Mouse (Mus musculus) kidney, embryonic 15.5 days (tissue): ENCODE data around the gene Map3k4. TPM values are rescaled to one million over a fixed set of nuclear protein-coding genes. Genes with fewer than 3 reads are reported as not detected.

ENCODE experiments used
- ATAC-seq: fragments of 200-750 bp; cut with Nextera tagmentation; replicated peaks from 2 replicates; pipeline ENCODE4 v1.8.0; 2017; ENCODE audit warnings: moderate TSS enrichment; ENCODE audit not compliant: low FRiP score
- H3K27ac ChIP-seq: fragments of 300-500 bp; sonication (generic); 2 replicates; pipeline ENCODE4 v1.5.1; 2015; ENCODE audit warnings: mild to moderate bottlenecking, inconsistent platforms
- H3K27me3 ChIP-seq: fragments of 300-500 bp; sonication (generic); 2 replicates; pipeline ENCODE4 v1.6.1; 2015; ENCODE audit warnings: inconsistent platforms
- H3K36me3 ChIP-seq: fragments of 300-500 bp; sonication (generic); 2 replicates; pipeline ENCODE4 v1.6.1; 2015; ENCODE audit warnings: inconsistent platforms
- H3K4me1 ChIP-seq: fragments of 300-500 bp; sonication (generic); 2 replicates; pipeline ENCODE4 v1.6.1; 2015; ENCODE audit warnings: inconsistent platforms
- H3K4me2 ChIP-seq: fragments of 300-500 bp; sonication (generic); 2 replicates; pipeline ENCODE4 v1.6.1; 2015; ENCODE audit warnings: moderate library complexity, mild to moderate bottlenecking, inconsistent platforms
- H3K4me3 ChIP-seq: fragments of 300-500 bp; sonication (generic); replicated peaks from 2 replicates; pipeline ENCODE4 v1.5.1; 2015; ENCODE audit warnings: mild to moderate bottlenecking, inconsistent platforms
- H3K9ac ChIP-seq: fragments of 300-500 bp; sonication (generic); 2 replicates; pipeline ENCODE4 v1.6.1; 2015; ENCODE audit warnings: mild to moderate bottlenecking, inconsistent platforms
- H3K9me3 ChIP-seq: fragments of 300-500 bp; sonication (generic); replicated peaks from 2 replicates; pipeline ENCODE4 v1.6.1; 2016; ENCODE audit warnings: inconsistent platforms
- WGBS: fragments of 180-500 bp; shearing (Covaris S2); methylation state at CpG from one replicate; pipeline ENCODE4 v1.1.7; 2015; ENCODE audit warnings: mixed read lengths; 5-methylcytosine and 5-hydroxymethylcytosine counted together
- polyA plus RNA-seq: library from polyadenylated mRNA; unstranded; fragments of >200 nt; fragmentation: Nextera tagmentation; extraction: Ambion mirVana; gene quantifications from 2 replicates; pipeline ENCODE4 v1.2.1, GENCODE M21; 2015

Map3k4 gene
- polyA plus RNA-seq, 1 experiment from 2014 or later = 50.2 TPM

GRCm38 (mm10) chr17:12335115-12335514 is 16.5 kb upstream of the Map3k4 start:
- H3K27ac ChIP-seq = no peak overlapping the region
- H3K36me3 ChIP-seq = no peaks in the 10 kb centered on the region
- no peak overlapping the region for H3K4me2 ChIP-seq
- WGBS = 67% methylated on average over 6 of the region's 6 CpGs
- H3K27me3 ChIP-seq = no peaks in the 10 kb centered on the region
- no peak for ATAC-seq
- H3K4me1 ChIP-seq = no peaks in the 10 kb centered on the region
- no peak overlapping the region for H3K9ac ChIP-seq
- no peak overlapping the region for H3K4me3 ChIP-seq
- H3K9me3 ChIP-seq = no peaks in the 10 kb centered on the region

- no peaks in the 10 kb centered on the region for H3K9me3 ChIP-seq
- H3K4me3 ChIP-seq = no peak overlapping the region
- peaks cover 21% of the 10 kb centered on the region for H3K4me1 ChIP-seq
- H3K27ac ChIP-seq = peak overlapping the region; percentile 52
- H3K9ac ChIP-seq = no peak overlapping the region
- no peaks in the 10 kb centered on the region for H3K36me3 ChIP-seq
- no peaks in the 10 kb centered on the region for H3K27me3 ChIP-seq
- WGBS = 8% methylated on average over 14 of the region's 14 CpGs
- H3K4me2 ChIP-seq = peak overlapping the region; percentile 40
- peak; percentile 86 for ATAC-seq
Observed at GRCm38 (mm10) chr17:12327847-12328518, 9.4 kb upstream of the Map3k4 start.

GRCm38 (mm10) chr17:12319786-12320185 is 1.2 kb upstream of the Map3k4 start:
- no peak overlapping the region for H3K4me2 ChIP-seq
- H3K27me3 ChIP-seq = no peaks in the 10 kb centered on the region
- H3K9ac ChIP-seq = no peak overlapping the region
- no peaks in the 10 kb centered on the region for H3K36me3 ChIP-seq
- no peak overlapping the region for H3K27ac ChIP-seq
- WGBS = 80% methylated on average over 7 of the region's 7 CpGs
- H3K4me1 ChIP-seq = peaks cover 29% of the 10 kb centered on the region
- no peak overlapping the region for H3K4me3 ChIP-seq
- no peaks in the 10 kb centered on the region for H3K9me3 ChIP-seq
- ATAC-seq = no peak

GRCm38 (mm10) chr17:12317954-12318651 is 493 bp downstream of the Map3k4 start:
- Histone ChIP-seq H3K36me3 (no peaks in the 10 kb centered on the region), H3K4me2 (peak overlapping the region; percentile 75), H3K27ac (peak overlapping the region; percentile 97), H3K27me3 (no peaks in the 10 kb centered on the region), H3K4me1 (peaks cover 37% of the 10 kb centered on the region), H3K9me3 (no peaks in the 10 kb centered on the region), H3K9ac (peak overlapping the region; percentile 95), H3K4me3 (peak overlapping the region; percentile 90)
- WGBS = under 1% methylated on average over 48 of the region's 59 CpGs
- peak; percentile 84 for ATAC-seq

DNA sequence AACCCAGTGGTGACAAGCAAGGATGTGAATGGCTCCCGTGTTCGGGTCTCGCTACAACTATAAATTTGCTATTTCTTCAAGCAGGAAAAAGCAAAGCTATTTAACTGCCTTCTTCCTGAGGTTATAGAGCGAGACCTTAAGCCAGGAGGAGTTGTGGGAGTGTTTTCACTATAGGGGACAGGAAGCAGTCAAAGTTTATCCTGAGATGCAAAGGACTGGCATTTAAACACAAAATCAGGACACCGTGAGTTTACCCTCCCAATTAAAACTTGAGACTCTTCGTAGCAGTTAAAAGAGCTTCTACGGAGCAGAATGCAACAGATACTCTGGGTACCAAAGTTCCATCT is 1.0 kb downstream of the Map3k4 start:
- peaks cover 36% of the 10 kb centered on the region for H3K4me1 ChIP-seq
- H3K27ac ChIP-seq = peak overlapping the region; percentile 97
- ATAC-seq = no peak
- H3K36me3 ChIP-seq = no peaks in the 10 kb centered on the region
- H3K9ac ChIP-seq = peak overlapping the region; percentile 95
- H3K4me3 ChIP-seq = peak overlapping the region; percentile 90
- WGBS = 2% methylated on average over 7 of the region's 7 CpGs
- H3K27me3 ChIP-seq = no peaks in the 10 kb centered on the region
- no peaks in the 10 kb centered on the region for H3K9me3 ChIP-seq
- peak overlapping the region; percentile 75 for H3K4me2 ChIP-seq

GRCm38 (mm10) chr17:12316251-12316650 is 2.3 kb downstream of the Map3k4 start:
- H3K4me3 ChIP-seq = no peak overlapping the region
- no peaks in the 10 kb centered on the region for H3K27me3 ChIP-seq
- no peak overlapping the region for H3K4me2 ChIP-seq
- no peak overlapping the region for H3K27ac ChIP-seq
- WGBS = 85% methylated on average over 13 of the region's 13 CpGs
- H3K9me3 ChIP-seq = no peaks in the 10 kb centered on the region
- no peaks in the 10 kb centered on the region for H3K36me3 ChIP-seq
- H3K9ac ChIP-seq = no peak overlapping the region
- ATAC-seq = no peak
- peaks cover 36% of the 10 kb centered on the region for H3K4me1 ChIP-seq

GRCm38 (mm10) chr17:12312248-12312647 is 6.3 kb downstream of the Map3k4 start:
- H3K9me3 ChIP-seq = no peaks in the 10 kb centered on the region
- WGBS = 92% methylated on average over 6 of the region's 6 CpGs
- H3K4me1 ChIP-seq = peaks cover 44% of the 10 kb centered on the region
- H3K4me3 ChIP-seq = no peak overlapping the region
- H3K9ac ChIP-seq = no peak overlapping the region
- no peaks in the 10 kb centered on the region for H3K36me3 ChIP-seq
- no peak for ATAC-seq
- H3K27ac ChIP-seq = no peak overlapping the region
- H3K4me2 ChIP-seq = no peak overlapping the region
- no peaks in the 10 kb centered on the region for H3K27me3 ChIP-seq

DNA sequence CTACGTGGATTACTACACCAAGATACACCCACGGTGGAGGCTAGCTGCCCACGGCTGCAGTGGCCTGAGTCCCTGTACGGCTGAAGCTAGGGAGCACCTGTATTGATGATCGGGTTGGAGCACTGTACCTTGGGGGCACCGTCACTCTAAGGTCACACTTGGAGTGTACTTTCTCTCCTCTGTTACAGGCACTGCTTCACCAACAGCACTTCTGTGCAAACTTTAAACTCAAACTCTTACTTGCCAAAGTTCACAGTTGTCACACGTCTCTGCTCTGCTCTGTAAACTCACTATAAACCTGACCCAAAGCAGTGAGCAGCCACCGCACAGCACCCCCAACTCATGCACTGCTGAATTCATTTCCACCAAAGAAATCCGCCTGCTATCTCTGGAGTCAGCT is 9.1 kb downstream of the Map3k4 start:
- 88% methylated on average over 9 of the region's 9 CpGs for WGBS
- ATAC-seq = no peak

DNA sequence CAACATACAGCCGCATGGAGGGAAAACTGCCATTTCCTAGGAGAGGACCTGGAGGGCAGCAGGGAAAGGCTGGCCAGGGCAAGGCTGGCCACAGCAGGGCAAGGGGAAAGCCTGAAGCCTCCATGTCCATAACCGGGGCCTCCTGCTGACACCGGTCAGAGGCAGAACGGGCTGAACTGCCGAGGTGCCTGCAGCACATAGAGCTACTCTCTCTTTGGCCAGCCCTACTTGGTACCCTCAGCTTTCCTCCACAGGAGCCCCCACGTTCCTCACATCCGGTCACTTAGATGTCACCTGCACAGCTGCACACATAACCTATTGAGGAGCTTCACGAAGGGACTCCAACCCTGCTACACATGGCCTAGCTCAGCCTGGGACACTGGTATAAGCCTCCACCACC is 9.5 kb downstream of the Map3k4 start:
- Histone ChIP-seq H3K4me2 (no peak overlapping the region), H3K27me3 (no peaks in the 10 kb centered on the region), H3K4me1 (peaks cover 38% of the 10 kb centered on the region), H3K9ac (no peak overlapping the region), H3K36me3 (no peaks in the 10 kb centered on the region), H3K4me3 (no peak overlapping the region), H3K9me3 (no peaks in the 10 kb centered on the region), H3K27ac (no peak overlapping the region)
- ATAC-seq = no peak; the same call in 1 of the 2 replicates
- 85% methylated on average over 8 of the region's 8 CpGs for WGBS

More for the DNA sequence above, 9.1 kb downstream of the Map3k4 start:
- no peaks in the 10 kb centered on the region for H3K9me3 ChIP-seq
- no peak overlapping the region for H3K9ac ChIP-seq
- peaks cover 39% of the 10 kb centered on the region for H3K4me1 ChIP-seq
- no peak overlapping the region for H3K4me3 ChIP-seq
- no peaks in the 10 kb centered on the region for H3K27me3 ChIP-seq
- H3K4me2 ChIP-seq = no peak overlapping the region
- no peaks in the 10 kb centered on the region for H3K36me3 ChIP-seq
- no peak overlapping the region for H3K27ac ChIP-seq

- ATAC-seq = 0 out of 2 replicates have a peak, but pooled peaks have one; percentile 52
- 72% methylated on average over 20 of the region's 20 CpGs for WGBS
- no peak overlapping the region for H3K4me2 ChIP-seq
- H3K4me3 ChIP-seq = no peak overlapping the region
- H3K4me1 ChIP-seq = peaks cover 27% of the 10 kb centered on the region
- H3K36me3 ChIP-seq = no peaks in the 10 kb centered on the region
- no peak overlapping the region for H3K9ac ChIP-seq
- H3K27ac ChIP-seq = no peak overlapping the region
- no peaks in the 10 kb centered on the region for H3K27me3 ChIP-seq
- no peaks in the 10 kb centered on the region for H3K9me3 ChIP-seq
Observed at GRCm38 (mm10) chr17:12307251-12308135, 11.1 kb downstream of the Map3k4 start.

DNA sequence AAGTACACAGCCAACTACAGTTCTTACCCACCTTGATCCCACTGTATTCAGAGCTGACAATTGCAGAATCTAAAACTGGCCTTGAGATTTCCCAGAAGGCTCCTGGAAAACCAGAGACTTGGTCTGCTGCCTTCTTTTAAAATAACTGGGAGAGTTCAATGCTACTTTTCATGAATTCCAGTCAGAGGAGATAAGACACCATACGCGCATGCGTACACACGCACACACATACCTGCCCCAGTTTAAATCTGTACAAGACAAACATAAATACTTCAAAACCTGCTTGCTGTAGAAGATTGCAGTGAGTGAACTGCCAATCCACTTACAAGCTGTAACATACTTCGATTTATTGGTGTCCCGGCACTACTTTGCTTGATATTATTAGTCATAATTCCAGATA is 13.9 kb downstream of the Map3k4 start:
- no peak overlapping the region for H3K27ac ChIP-seq
- no peaks in the 10 kb centered on the region for H3K27me3 ChIP-seq
- no peak overlapping the region for H3K9ac ChIP-seq
- 86% methylated on average over 6 of the region's 6 CpGs for WGBS
- no peak overlapping the region for H3K4me3 ChIP-seq
- peaks cover 38% of the 10 kb centered on the region for H3K4me1 ChIP-seq
- H3K4me2 ChIP-seq = no peak overlapping the region
- no peaks in the 10 kb centered on the region for H3K9me3 ChIP-seq
- no peaks in the 10 kb centered on the region for H3K36me3 ChIP-seq
- no peak for ATAC-seq
